Mouse (Mus musculus) B cell, adult 67 days (primary cell): ENCODE measurements around the gene Ptp4a2. TPM values are rescaled to one million over a fixed set of nuclear protein-coding genes. Genes with fewer than 3 reads are reported as not detected.

ENCODE experiments used
- total RNA-seq, 2 experiments: library from RNA; stranded (reverse); gene quantifications; 4 replicates each; pipeline ENCODE4 v1.2.4; 2023

The Ptp4a2 gene
- 100 to 1,000 TPM; 408 to 444 TPM for total RNA-seq

DNA sequence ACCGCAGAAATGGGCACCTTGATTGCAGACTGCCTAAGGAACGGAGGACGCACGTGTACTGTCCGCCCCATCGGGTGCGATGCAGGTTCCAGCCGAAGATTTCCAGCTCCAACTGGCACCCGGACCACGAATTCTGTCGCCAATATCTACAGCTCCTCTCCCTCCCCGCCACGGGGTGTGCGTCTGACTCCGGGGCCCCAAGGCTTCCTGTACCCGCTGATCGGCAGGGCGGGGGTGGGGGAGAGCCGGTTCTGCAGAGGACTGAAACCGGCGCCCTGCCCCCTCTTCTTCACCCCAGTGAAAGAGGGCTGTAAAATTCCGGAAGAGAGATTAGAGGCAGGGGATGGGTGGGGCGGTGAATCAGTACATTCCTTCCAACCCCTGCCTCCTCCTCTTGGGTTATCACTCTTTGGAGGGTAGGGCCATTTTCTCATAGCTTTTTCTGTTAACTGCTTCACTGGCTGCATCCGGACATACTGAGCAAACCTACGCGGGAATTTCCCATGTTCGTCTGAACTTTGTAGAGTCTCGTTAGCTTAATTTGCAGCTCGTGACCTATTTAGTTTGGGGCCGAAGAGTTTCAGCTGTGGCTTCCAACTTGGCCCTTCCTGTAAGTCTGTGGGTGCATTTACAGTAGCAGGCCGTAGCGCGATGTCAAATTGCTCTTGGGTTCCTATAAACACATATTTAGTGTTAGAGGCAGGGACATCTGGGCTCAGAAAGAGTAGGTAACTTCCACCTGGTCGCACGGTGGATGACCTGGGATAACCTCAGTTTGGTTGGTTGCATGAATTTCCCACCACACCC is at the start of gene Ptp4a2:
Gene Ptp4a2 (plus strand): TSS at position 422 of the 807 bp plus-strand sequence.

Other genes with a start within 250 kb of the Ptp4a2 start
- 10 to 100 TPM; 23.5 to 26.4 TPM for gene Lck, start 237.6 kb upstream of the Ptp4a2 start, total RNA-seq
- not detected for gene Fam167b, start 232.7 kb upstream of the Ptp4a2 start, total RNA-seq
- 100 to 1,000 TPM; 143 to 157 TPM for gene Eif3i, start 210.6 kb upstream of the Ptp4a2 start, total RNA-seq
- gene Tmem234, start 210.6 kb upstream of the Ptp4a2 start, total RNA-seq: 100 to 1,000 TPM; 125 TPM
- gene Dcdc2b, start 197.0 kb upstream of the Ptp4a2 start, total RNA-seq: 1 to 10 TPM; 3.5 to 4.3 TPM
- gene Iqcc, start 192.1 kb upstream of the Ptp4a2 start, total RNA-seq: 10 to 100 TPM; 15.7 to 22.1 TPM
- 10 to 100 TPM; 15.8 to 29.5 TPM for gene Ccdc28b, start 187.3 kb upstream of the Ptp4a2 start, total RNA-seq
- 10 to 100 TPM; 67.3 to 87.3 TPM for gene Txlna, start 170.2 kb upstream of the Ptp4a2 start, total RNA-seq
- 10 to 100 TPM; 47.4 to 53.2 TPM for gene Kpna6, start 138.5 kb upstream of the Ptp4a2 start, total RNA-seq
- gene Tmem39b, start 114.4 kb upstream of the Ptp4a2 start, total RNA-seq: 10 to 100 TPM; 19.4 to 23.5 TPM
- gene Khdrbs1, start 68.9 kb upstream of the Ptp4a2 start, total RNA-seq: 100 to 1,000 TPM; 132 to 146 TPM
- not detected for gene Spocd1, start 118.0 kb downstream of the Ptp4a2 start, total RNA-seq
- gene Adgrb2, start 173.7 kb downstream of the Ptp4a2 start, total RNA-seq: not detected
- gene Col16a1, start 236.6 kb downstream of the Ptp4a2 start, total RNA-seq: not detected